Mouse (Mus musculus): Measurements from ENCODE around the gene St3gal2. TPM values are rescaled to one million over a fixed set of nuclear protein-coding genes. Genes with fewer than 3 reads are reported as not detected.
"Not testable (repeated sequence)": the region's sequence is repeated elsewhere in the genome, so short reads cannot be mapped to it uniquely, and the experiment has no call there.

Gene St3gal2
- total RNA-seq, 2 experiments from 2014 or later: 16.0 to 18.1 TPM

DNA sequence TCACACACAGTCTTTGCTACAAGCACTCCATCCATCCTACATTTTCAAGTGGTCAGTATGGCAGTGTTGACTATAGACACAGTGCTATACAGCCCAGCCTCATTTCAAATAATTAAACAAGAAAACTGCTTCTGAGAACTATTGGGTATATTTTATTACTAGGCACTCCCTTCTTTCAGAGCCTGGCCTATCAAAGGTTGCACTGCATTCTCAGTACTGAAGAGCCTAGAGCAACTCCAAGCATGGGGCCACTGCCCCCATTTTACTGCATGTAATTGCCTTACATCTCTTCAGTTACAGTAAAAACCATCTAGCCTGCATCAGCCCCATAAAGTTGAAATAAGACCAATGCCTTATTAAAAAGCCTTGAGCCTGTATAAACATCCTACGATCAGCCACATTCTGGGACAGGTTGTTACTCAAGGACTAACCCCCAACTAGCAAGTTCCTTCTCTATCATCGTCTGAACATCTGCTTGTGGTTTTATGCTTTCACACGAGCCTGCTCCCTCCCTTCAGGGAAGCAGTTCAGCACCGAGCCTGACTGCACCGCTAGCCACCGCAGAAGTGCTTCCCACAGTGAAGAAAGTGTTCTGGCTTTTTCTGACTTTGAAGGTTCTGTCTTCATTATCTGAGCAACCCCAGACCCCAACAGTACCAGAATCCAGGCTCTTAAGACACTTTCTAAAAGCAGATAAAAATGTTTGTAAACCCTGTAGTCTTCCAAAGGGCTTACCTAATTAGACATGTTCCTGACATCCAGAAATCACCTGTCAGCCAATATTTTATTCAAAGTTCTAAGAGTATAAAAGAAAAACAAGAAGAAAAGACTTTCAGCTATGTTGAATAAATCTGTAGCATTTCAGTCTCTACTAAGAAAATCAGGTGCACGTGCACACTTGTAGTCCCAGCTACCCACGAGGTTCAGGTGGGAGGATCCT lies 68.4 kb downstream of the St3gal2 start:
- no peak for DNase-seq (ENCODE audit: low spot score in 2 of 2)

DNA sequence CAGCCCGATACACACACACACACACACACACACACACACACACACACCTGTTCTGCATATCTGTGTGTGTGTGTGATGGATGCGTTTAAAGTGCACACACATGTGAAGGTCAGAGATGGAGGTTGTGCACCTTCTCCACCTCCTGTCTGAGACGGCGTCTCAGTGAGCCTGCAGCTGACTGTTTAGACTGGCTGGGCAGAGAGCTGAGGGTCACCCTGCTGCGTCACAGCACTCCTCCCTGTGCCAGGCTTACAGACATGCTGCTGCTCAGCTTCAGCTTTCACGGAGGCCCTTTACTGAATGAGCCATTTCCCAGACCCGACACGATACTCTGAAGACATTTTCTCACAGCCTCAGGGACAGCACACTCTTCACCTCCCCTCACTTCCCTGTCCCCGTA lies 70.3 kb downstream of the St3gal2 start:
- DNase-seq (ENCODE audit: low spot score in 2 of 2): no peak

GRCm38 (mm10) chr8:110996641-110997430 lies 77.1 kb downstream of the St3gal2 start:
- DNase-seq (ENCODE audit: low spot score in 2 of 2): no peak

GRCm38 (mm10) chr8:110997547-110998531 lies 78.1 kb downstream of the St3gal2 start, which contains the start of gene Ddx19a:
Gene Ddx19a, minus strand, starts transcription at chr8:110997800.
- peak; percentile 85 to 87 for DNase-seq (ENCODE audit: low spot score in 2 of 2)

GRCm38 (mm10) chr8:111010230-111010991 lies 90.7 kb downstream of the St3gal2 start:
- DNase-seq (ENCODE audit: low spot score in 2 of 2): not testable (repeated sequence)

Small RNA genes lying within 50 kb of the gene (microRNA-seq; reads per million reads assigned to microRNA genes)
- 0 reads per million in 2 experiments for gene Mir3473d (ENCODE audit: borderline number of aligned reads in 2 of 2)

Other genes starting within 250 kb of the St3gal2 start
- gene Mtss1l, start 198.4 kb upstream of the St3gal2 start, total RNA-seq (2021): 10 to 100 TPM; 18.6 to 20.0 TPM
- gene Il34, start 114.0 kb upstream of the St3gal2 start, total RNA-seq (2021): 10 to 100 TPM; 18.0 to 86.4 TPM
- 10 to 100 TPM; 78.4 to 92.3 TPM for gene Cog4, start 73.3 kb upstream of the St3gal2 start, total RNA-seq (2021)
- gene Sf3b3, start 73.1 kb upstream of the St3gal2 start, total RNA-seq (2021): 10 to 100 TPM; 54.0 to 65.8 TPM
- 1 to 10 TPM; 8.3 to 8.7 TPM for gene Fuk, start 17.4 kb upstream of the St3gal2 start, total RNA-seq (2021)
- gene Ddx19a, start 77.9 kb downstream of the St3gal2 start, total RNA-seq (2021): 10 to 100 TPM; 37.2 to 37.3 TPM
- 10 to 100 TPM in 1 of 2 experiments, 1 to 10 TPM in 1; 9.4 to 10.0 TPM for gene Ddx19b, start 111.8 kb downstream of the St3gal2 start, total RNA-seq (2021)
- 100 to 1,000 TPM in 1 of 2 experiments, 10 to 100 TPM in 1; 81.9 to 140 TPM for gene Aars, start 113.2 kb downstream of the St3gal2 start, total RNA-seq (2021)
- not detected for gene Exosc6, start 136.4 kb downstream of the St3gal2 start, total RNA-seq (2021)
- gene Clec18a, start 172.5 kb downstream of the St3gal2 start, total RNA-seq (2021): not detected
- gene Pdpr, start 174.7 kb downstream of the St3gal2 start, total RNA-seq (2021): 10 to 100 TPM; 42.5 TPM